Mouse (Mus musculus) 416B (cell line): ENCODE results near the gene Vmn2r24.
"Not testable (repeated sequence)": the region's sequence is repeated elsewhere in the genome, so short reads cannot be mapped to it uniquely, and the experiment has no call there.

ENCODE experiments used
- DNase-seq: peaks from one replicate; pipeline ENCODE4 v3.0.0; 2011; ENCODE audit warnings: low read depth

Vmn2r24 gene

GRCm38 (mm10) chr6:123778579-123778978 is at the start of gene Vmn2r24:
TSS of gene Vmn2r24 (plus strand) at chr6:123778879.
- no peak for DNase-seq

GRCm38 (mm10) chr6:123770031-123770430 is 8.6 kb upstream of the Vmn2r24 start:
- DNase-seq = no peak

- peak; percentile 5 for DNase-seq
Measured at GRCm38 (mm10) chr6:123784857-123785256, 6.2 kb downstream of the Vmn2r24 start.

GRCm38 (mm10) chr6:123793746-123794145 is 15.1 kb downstream of the Vmn2r24 start:
- no peak for DNase-seq

- DNase-seq = not testable (repeated sequence)
Measured at GRCm38 (mm10) chr6:123810291-123810690, 31.6 kb downstream of the Vmn2r24 start.

- DNase-seq = peak; percentile 5
Measured at GRCm38 (mm10) chr6:123819951-123820350, 41.3 kb downstream of the Vmn2r24 start.

- DNase-seq = not testable (repeated sequence)
Measured at GRCm38 (mm10) chr6:123853363-123853762, 74.7 kb downstream of the Vmn2r24 start, which contains the start of gene Vmn2r25. TSS of gene Vmn2r25 (minus strand) at chr6:123853463.
